Mouse (Mus musculus) kidney, adult 2 months (tissue): ENCODE measurements at regions not wholly inside any gene's neighbourhood (a gene's known extent, or its start where the extent isn't known, plus 50 kb on each side); places are given as distances from the start of the nearest gene placed in this dataset.

ENCODE experiments used
- CTCF ChIP-seq: fragments of 200-500 bp; conservative IDR thresholded peaks from 2 replicates; pipeline ENCODE4 v1.5.1; 2011; ENCODE audit warnings: low read depth, mild to moderate bottlenecking, control low read depth, low read length, moderate library complexity, mixed read lengths; ENCODE audit not compliant: insufficient read depth, insufficient read length
- POLR2A ChIP-seq: fragments of 200-500 bp; IDR thresholded peaks from one replicate; pipeline ENCODE4 v1.6.1; 2011; ENCODE audit warnings: low read depth, low read length, control low read depth

- TF ChIP-seq CTCF (no peak), POLR2A (no peak)
Observed at GRCm38 (mm10) chr15:52892244-52892950, 992.3 kb upstream of the Gm7489 start.
